ENCODE assay signal across 31 mouse cellular contexts in the genomic region with DNA sequence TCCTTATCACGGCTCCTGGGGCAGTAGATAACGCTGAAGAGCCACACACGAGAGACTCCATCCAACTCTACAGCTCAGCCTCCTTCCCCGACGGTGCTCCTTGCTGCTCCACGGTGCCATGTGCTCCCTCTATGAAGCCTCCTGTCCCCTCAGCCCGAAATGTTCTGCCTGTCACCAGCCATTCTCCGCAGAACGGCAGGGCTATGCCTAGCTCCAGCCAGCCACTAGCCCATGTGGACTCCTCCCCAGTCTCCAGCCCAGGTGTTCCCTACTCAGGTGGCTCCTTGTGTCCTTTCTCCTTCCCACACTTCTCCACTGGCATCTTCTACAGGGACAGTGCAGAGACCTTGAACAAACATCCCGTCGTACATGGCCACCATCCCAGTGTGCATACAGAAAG. TPM values are rescaled to one million over a fixed set of nuclear protein-coding genes. Genes with fewer than 3 reads are reported as not detected.
A peak's percentile ranks its signal among the peaks of the same experiment; 100 is the strongest.
DNase-seq lines count a peak whose midpoint lies in the region; ATAC-seq lines count a peak whose summit lies in the region.
"Had no signal": no experiment of that assay in that cellular context is flagged by ENCODE, and none has a peak within 500 bp of the region (broad histone marks: within the 10 kb centered on the region; RNA-seq: fewer than 3 reads in every experiment).

No protein-coding gene starts in this region.

- H3K27ac ChIP-seq in embryonic facial prominence, embryonic 13.5 days: no peak overlapping the region
- no peak overlapping the region for H3K27ac ChIP-seq in embryonic facial prominence, embryonic 10.5 days (replicated peaks)
- no peak overlapping the region for H3K27ac ChIP-seq in hindbrain, embryonic 12.5 days
- H3K27ac ChIP-seq in hindbrain, embryonic 14.5 days: no peak overlapping the region
- H3K27ac ChIP-seq in midbrain, embryonic 11.5 days (ENCODE audit: low read depth, low read length): no peak overlapping the region
- H3K27ac ChIP-seq in midbrain, embryonic 16.5 days (ENCODE audit: low read length): no peak overlapping the region
- H3K27ac ChIP-seq: embryonic facial prominence, embryonic 15.5 days; hindbrain, embryonic 10.5 days had no signal

- peak overlapping the region; percentile 37; the same call in 1 of the 2 replicates for H3K9ac ChIP-seq in embryonic facial prominence, embryonic 13.5 days
- H3K9ac ChIP-seq in hindbrain, embryonic 12.5 days: peak overlapping the region; percentile 32; the same call in 1 of the 2 replicates
- H3K9ac ChIP-seq in hindbrain, embryonic 14.5 days: no peak overlapping the region
- no peak overlapping the region; the same call in 1 of the 2 replicates for H3K9ac ChIP-seq in midbrain, embryonic 11.5 days (ENCODE audit: low read length)
- no peak overlapping the region for H3K9ac ChIP-seq in midbrain, embryonic 16.5 days (ENCODE audit: low read depth, low read length)
- H3K9ac ChIP-seq: embryonic facial prominence, embryonic 15.5 days; forebrain, postnatal 0 days had no signal

- peaks cover 7% of the 10 kb centered on the region for H3K36me3 ChIP-seq in embryonic facial prominence, embryonic 13.5 days
- peaks cover 7% of the 10 kb centered on the region for H3K36me3 ChIP-seq in embryonic facial prominence, embryonic 10.5 days (replicated peaks)
- peaks cover 6% of the 10 kb centered on the region for H3K36me3 ChIP-seq in hindbrain, embryonic 12.5 days
- peaks cover 9% of the 10 kb centered on the region for H3K36me3 ChIP-seq in hindbrain, embryonic 14.5 days (replicated peaks; ENCODE audit: control insufficient read depth, insufficient read depth)
- no peaks in the 10 kb centered on the region for H3K36me3 ChIP-seq in midbrain, embryonic 11.5 days (ENCODE audit: control insufficient read depth, insufficient read depth, low read length)
- no peaks in the 10 kb centered on the region for H3K36me3 ChIP-seq in midbrain, embryonic 16.5 days (ENCODE audit: control insufficient read depth, insufficient read depth, low read length)

- no peak for ATAC-seq in embryonic facial prominence, embryonic 13.5 days (ENCODE audit: insufficient number of reproducible peaks, insufficient read depth, low FRiP score, low TSS enrichment, low read depth)
- no peak for ATAC-seq in hindbrain, embryonic 12.5 days (ENCODE audit: low FRiP score)
- no peak for ATAC-seq in hindbrain, embryonic 14.5 days (ENCODE audit: low FRiP score)
- no peak for ATAC-seq in midbrain, embryonic 11.5 days (ENCODE audit: low FRiP score)
- no peak for ATAC-seq in midbrain, embryonic 16.5 days
- ATAC-seq: activated CD4-positive, CD25-positive, alpha-beta regulatory T cell, adult 4 months; forebrain, embryonic 14.5 days; forebrain, postnatal 0 days; hindbrain, embryonic 16.5 days; inflammation-experienced regulatory T-cells, adult 6 months had no signal

- H3K27me3 ChIP-seq in embryonic facial prominence, embryonic 13.5 days: peaks cover 12% of the 10 kb centered on the region; the same call in 1 of the 2 replicates
- H3K27me3 ChIP-seq in embryonic facial prominence, embryonic 10.5 days (replicated peaks; ENCODE audit: low read depth, poor library complexity, severe bottlenecking): 0 out of 2 replicates have a peak, but pooled peaks cover 9% of the 10 kb centered on the region
- H3K27me3 ChIP-seq in hindbrain, embryonic 12.5 days: 0 out of 2 replicates have a peak, but pooled peaks cover 7% of the 10 kb centered on the region
- no peaks in the 10 kb centered on the region for H3K27me3 ChIP-seq in hindbrain, embryonic 14.5 days (ENCODE audit: control insufficient read depth, insufficient read depth, low read length)
- no peaks in the 10 kb centered on the region; the same call in 1 of the 2 replicates for H3K27me3 ChIP-seq in midbrain, embryonic 11.5 days (ENCODE audit: control insufficient read depth, insufficient read depth, low read length)
- no peaks in the 10 kb centered on the region for H3K27me3 ChIP-seq in midbrain, embryonic 16.5 days (ENCODE audit: control insufficient read depth, insufficient read depth, low read depth, low read length)

- 0 out of 2 replicates have a peak, but pooled peaks cover 3% of the 10 kb centered on the region for H3K9me3 ChIP-seq in embryonic facial prominence, embryonic 13.5 days
- H3K9me3 ChIP-seq in embryonic facial prominence, embryonic 10.5 days: peaks cover 11% of the 10 kb centered on the region; the same call in 1 of the 2 replicates
- H3K9me3 ChIP-seq in hindbrain, embryonic 12.5 days (replicated peaks): 0 out of 2 replicates have a peak, but pooled peaks cover 5% of the 10 kb centered on the region
- H3K9me3 ChIP-seq in hindbrain, embryonic 14.5 days (ENCODE audit: control insufficient read depth, low read length): no peaks in the 10 kb centered on the region
- no peaks in the 10 kb centered on the region; the same call in 1 of the 2 replicates for H3K9me3 ChIP-seq in midbrain, embryonic 11.5 days (ENCODE audit: control insufficient read depth, low read length)
- no peaks in the 10 kb centered on the region for H3K9me3 ChIP-seq in midbrain, embryonic 16.5 days (replicated peaks; ENCODE audit: control insufficient read depth, low read length, poor library complexity, severe bottlenecking)
- H3K9me3 ChIP-seq: embryonic facial prominence, embryonic 15.5 days had no signal

- H3K4me3 ChIP-seq in embryonic facial prominence, embryonic 13.5 days: no peak overlapping the region
- no peak overlapping the region for H3K4me3 ChIP-seq in embryonic facial prominence, embryonic 10.5 days
- no peak overlapping the region for H3K4me3 ChIP-seq in hindbrain, embryonic 12.5 days
- no peak overlapping the region for H3K4me3 ChIP-seq in hindbrain, embryonic 14.5 days (replicated peaks; ENCODE audit: low read length)
- H3K4me3 ChIP-seq in midbrain, embryonic 11.5 days (ENCODE audit: low read depth, low read length): no peak overlapping the region
- no peak overlapping the region for H3K4me3 ChIP-seq in midbrain, embryonic 16.5 days (ENCODE audit: low read depth, low read length)
- H3K4me3 ChIP-seq: embryonic facial prominence, embryonic 15.5 days; hindbrain, embryonic 10.5 days had no signal

- H3K4me1 ChIP-seq in embryonic facial prominence, embryonic 13.5 days: no peaks in the 10 kb centered on the region
- 0 out of 2 replicates have a peak, but pooled peaks cover 4% of the 10 kb centered on the region for H3K4me1 ChIP-seq in embryonic facial prominence, embryonic 10.5 days
- no peaks in the 10 kb centered on the region for H3K4me1 ChIP-seq in hindbrain, embryonic 12.5 days
- no peaks in the 10 kb centered on the region for H3K4me1 ChIP-seq in hindbrain, embryonic 14.5 days (replicated peaks; ENCODE audit: control insufficient read depth, insufficient read depth, low read length)
- H3K4me1 ChIP-seq in midbrain, embryonic 11.5 days (ENCODE audit: control insufficient read depth, insufficient read depth, low read length): no peaks in the 10 kb centered on the region
- H3K4me1 ChIP-seq in midbrain, embryonic 16.5 days (ENCODE audit: control insufficient read depth, insufficient read depth, low read length): no peaks in the 10 kb centered on the region
- H3K4me1 ChIP-seq: embryonic facial prominence, embryonic 15.5 days had no signal

- H3K4me2 ChIP-seq in embryonic facial prominence, embryonic 13.5 days: no peak overlapping the region
- H3K4me2 ChIP-seq in hindbrain, embryonic 12.5 days (replicated peaks): no peak overlapping the region
- H3K4me2 ChIP-seq in hindbrain, embryonic 14.5 days (replicated peaks): no peak overlapping the region
- H3K4me2 ChIP-seq in midbrain, embryonic 11.5 days: no peak overlapping the region
- H3K4me2 ChIP-seq in midbrain, embryonic 16.5 days (ENCODE audit: low read length): no peak overlapping the region
- H3K4me2 ChIP-seq: embryonic facial prominence, embryonic 15.5 days; heart, embryonic 11.5 days had no signal

- 78% methylated on average over 11 of the region's 11 CpGs for WGBS in embryonic facial prominence, embryonic 13.5 days
- 78% methylated on average over 11 of the region's 11 CpGs for WGBS in embryonic facial prominence, embryonic 10.5 days
- 86% methylated on average over 11 of the region's 11 CpGs for WGBS in hindbrain, embryonic 12.5 days
- WGBS in hindbrain, embryonic 14.5 days: 81% methylated on average over 11 of the region's 11 CpGs
- 80% methylated on average over 11 of the region's 11 CpGs for WGBS in midbrain, embryonic 11.5 days
- 82% methylated on average over 11 of the region's 11 CpGs for WGBS in midbrain, embryonic 16.5 days

- DNase-seq in embryonic facial prominence, embryonic 10.5 days (ENCODE audit: low spot score): no peak
- DNase-seq in hindbrain, embryonic 14.5 days (ENCODE audit: low spot score): no peak
- peak; percentile 62 for DNase-seq in midbrain, embryonic 11.5 days (ENCODE audit: low spot score, missing footprints)
- peak; percentile 33 for DNase-seq in testis, postnatal 10 days (ENCODE audit: low spot score)
- DNase-seq: adrenal gland, adult 8-10 months; adrenal gland, postnatal 25 days; cerebellum, adult 11-12 months; cerebellum, adult 8-10 months; cerebellum, postnatal 10 days; cerebellum, postnatal 36 days; embryo, embryonic 11 days; forebrain, postnatal 0 days; gastrocnemius, postnatal 25 days; heart, postnatal 36 days had no signal

RNA-seq across cellular contexts. Expression of gene 1700018B08Rik, which starts 0.8 kb away (rescaled TPM):
- not detected in 2 replicates for polyA plus RNA-seq in embryonic facial prominence, embryonic 13.5 days (2015; fragmentation: Nextera tagmentation; extraction: Ambion mirVana)
- polyA plus RNA-seq in embryonic facial prominence, embryonic 10.5 days (2016; fragmentation: Nextera tagmentation; extraction: Ambion mirVana): not detected in 2 replicates
- not detected in 2 replicates for polyA plus RNA-seq in hindbrain, embryonic 12.5 days (2016; fragmentation: Nextera tagmentation; extraction: Ambion mirVana)
- not detected in 2 replicates for polyA plus RNA-seq in hindbrain, embryonic 14.5 days (2014; fragmentation: Nextera tagmentation; extraction: Ambion mirVana)
- not detected in 2 replicates for polyA plus RNA-seq in midbrain, embryonic 11.5 days (2014; fragmentation: Nextera tagmentation; extraction: Ambion mirVana)
- not detected in 2 replicates for polyA plus RNA-seq in midbrain, embryonic 16.5 days (2015; fragmentation: Nextera tagmentation; extraction: Ambion mirVana)
- polyA plus RNA-seq: activated CD4-positive, CD25-positive, alpha-beta regulatory T cell, adult 4 months; brain, embryonic 14.5 days; cortical plate, adult 2 months; embryonic facial prominence, embryonic 11.5 days; embryonic facial prominence, embryonic 15.5 days; forebrain, embryonic 11.5 days; forebrain, embryonic 14.5 days; forebrain, postnatal 0 days; frontal cortex, adult 2 months; heart, embryonic 14.5 days; heart, postnatal 0 days; hindbrain, embryonic 10.5 days; hindbrain, embryonic 16.5 days; inflammation-experienced regulatory T-cells, adult 6 months had no signal

RNA-seq across cellular contexts. Expression of gene Fbxo31, which starts 33.7 kb away (rescaled TPM):
- polyA plus RNA-seq in embryonic facial prominence, embryonic 13.5 days (2015; fragmentation: Nextera tagmentation; extraction: Ambion mirVana): 17.6 and 22.1 TPM in 2 replicates
- 13.9 and 15.0 TPM in 2 replicates for polyA plus RNA-seq in embryonic facial prominence, embryonic 10.5 days (2016; fragmentation: Nextera tagmentation; extraction: Ambion mirVana)
- polyA plus RNA-seq in hindbrain, embryonic 12.5 days (2016; fragmentation: Nextera tagmentation; extraction: Ambion mirVana): 25.3 and 27.0 TPM in 2 replicates
- 36.2 and 38.1 TPM in 2 replicates for polyA plus RNA-seq in hindbrain, embryonic 14.5 days (2014; fragmentation: Nextera tagmentation; extraction: Ambion mirVana)
- 11.0 and 16.3 TPM in 2 replicates for polyA plus RNA-seq in midbrain, embryonic 11.5 days (2014; fragmentation: Nextera tagmentation; extraction: Ambion mirVana)
- polyA plus RNA-seq in midbrain, embryonic 16.5 days (2015; fragmentation: Nextera tagmentation; extraction: Ambion mirVana): 32.0 and 37.6 TPM in 2 replicates

RNA-seq across cellular contexts. Expression of gene Map1lc3b, which starts 45.2 kb away (rescaled TPM):
- 206 and 242 TPM in 2 replicates for polyA plus RNA-seq in embryonic facial prominence, embryonic 13.5 days (2015; fragmentation: Nextera tagmentation; extraction: Ambion mirVana)
- 199 and 215 TPM in 2 replicates for polyA plus RNA-seq in embryonic facial prominence, embryonic 10.5 days (2016; fragmentation: Nextera tagmentation; extraction: Ambion mirVana)
- polyA plus RNA-seq in hindbrain, embryonic 12.5 days (2016; fragmentation: Nextera tagmentation; extraction: Ambion mirVana): 292 and 300 TPM in 2 replicates
- 389 and 391 TPM in 2 replicates for polyA plus RNA-seq in hindbrain, embryonic 14.5 days (2014; fragmentation: Nextera tagmentation; extraction: Ambion mirVana)
- polyA plus RNA-seq in midbrain, embryonic 11.5 days (2014; fragmentation: Nextera tagmentation; extraction: Ambion mirVana): 282 and 283 TPM in 2 replicates
- 362 and 370 TPM in 2 replicates for polyA plus RNA-seq in midbrain, embryonic 16.5 days (2015; fragmentation: Nextera tagmentation; extraction: Ambion mirVana)

Comparison
In these comparisons a context has a peak if more than half of its experiments do, and no peak if none do; other contexts are left out.
1. H3K9ac ChIP-seq: peak in embryonic facial prominence, embryonic 13.5 days (single experiment) and hindbrain, embryonic 12.5 days (single experiment); none in hindbrain, embryonic 14.5 days (single experiment), midbrain, embryonic 11.5 days (single experiment) and midbrain, embryonic 16.5 days (single experiment).
2. DNase-seq: peak in midbrain, embryonic 11.5 days (single experiment) and testis, postnatal 10 days (single experiment); none in embryonic facial prominence, embryonic 10.5 days (single experiment) and hindbrain, embryonic 14.5 days (single experiment).